In the genomic region with DNA sequence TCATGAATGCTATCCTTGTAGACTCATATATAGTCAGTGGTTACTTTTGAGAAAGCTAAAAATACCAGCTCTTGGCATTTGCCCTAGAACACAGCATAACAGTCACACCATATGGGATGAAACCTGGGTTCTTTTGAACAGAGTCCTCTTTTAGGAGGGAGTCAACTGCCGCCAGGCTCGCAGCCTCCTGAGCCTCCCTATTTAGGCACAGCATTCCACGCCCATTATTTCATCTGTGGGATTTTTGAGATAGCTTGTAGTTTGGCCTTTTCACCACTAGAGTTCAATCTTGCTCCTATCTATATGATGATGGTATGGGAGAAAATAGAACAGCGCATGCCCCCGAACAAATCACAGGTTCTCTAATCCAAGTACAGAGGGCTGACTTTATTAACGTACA, we compare ENCODE assay signal across 9 mouse cellular contexts.
DNase-seq lines count a peak whose midpoint lies in the region; ATAC-seq and TF ChIP-seq lines count a peak whose summit lies in the region.
"Had no signal": no experiment of that assay in that cellular context is flagged by ENCODE, and none has a peak within 500 bp of the region (broad histone marks: within the 10 kb centered on the region; RNA-seq: fewer than 3 reads in every experiment).

No protein-coding gene starts in this region.

- TF ChIP-seq POLR2A in MEL (IDR thresholded peaks at IDR 0.05; ENCODE audit: control insufficient read depth in 1 of 2, insufficient read depth in 1 of 2, low read depth in 1 of 2, low read length in 2 of 2, poor library complexity in 1 of 2) = no peak

- intact Hi-C loops in left cerebral cortex, postnatal 36 days (cut with DNase I) = no loop called here

- TF ChIP-seq CTCF in hindbrain, postnatal 0 days (IDR thresholded peaks at IDR 0.05; ENCODE audit: low read depth) = peak; percentile 68
- peak in 1 of 3 experiments; percentile 23; a peak in 1 of 6 replicates for TF ChIP-seq CTCF in MEL (IDR thresholded peaks at IDR 0.05 in 2 of 3, conservative IDR thresholded peaks at IDR 0.05 in 1 of 3; ENCODE audit: control insufficient read depth in 1 of 3, insufficient read depth in 1 of 3, low read depth in 2 of 3, low read length in 3 of 3, poor library complexity in 1 of 3, severe bottlenecking in 1 of 3)

- peak; percentile 71 for DNase-seq in hindbrain, postnatal 0 days (ENCODE audit: low spot score)
- no peak for DNase-seq in MEL (ENCODE audit: low read depth, low spot score)
- DNase-seq in forebrain, embryonic 14.5 days (ENCODE audit: low spot score) = peak; percentile 70
- peak; percentile 57 to 70 for DNase-seq in left cerebral cortex, postnatal 36 days (ENCODE audit: low spot score in 2 of 2)
- no peak for DNase-seq in kidney, postnatal 36 days
- DNase-seq in kidney, adult 11 months = no peak

- TF ChIP-seq RAD21 in MEL (IDR thresholded peaks at IDR 0.05; ENCODE audit: low read depth, low read length) = peak; percentile 5

- H3K79me2 ChIP-seq in MEL (ENCODE audit: control insufficient read depth, insufficient read depth, low read length, poor library complexity) = no peaks in the 10 kb centered on the region

- WGBS in hindbrain, postnatal 0 days = 30% methylated on average over 6 of the region's 6 CpGs
- 53% methylated on average over 6 of the region's 6 CpGs for WGBS in hindbrain, embryonic 12.5 days
- 42% methylated on average over 6 of the region's 6 CpGs for WGBS in forebrain, embryonic 14.5 days

- H3K27ac ChIP-seq in hindbrain, postnatal 0 days = no peak overlapping the region
- no peak overlapping the region for H3K27ac ChIP-seq in hindbrain, embryonic 12.5 days
- no peak overlapping the region for H3K27ac ChIP-seq in MEL (ENCODE audit: control insufficient read depth, low read depth, low read length)
- H3K27ac ChIP-seq in forebrain, embryonic 14.5 days (ENCODE audit: low read depth, low read length) = no peak overlapping the region

- no peak overlapping the region for H3K9ac ChIP-seq in hindbrain, postnatal 0 days (replicated peaks; ENCODE audit: low read length)
- no peak overlapping the region for H3K9ac ChIP-seq in hindbrain, embryonic 12.5 days
- no peak overlapping the region for H3K9ac ChIP-seq in MEL (ENCODE audit: control insufficient read depth, low read depth, low read length, poor library complexity, severe bottlenecking)
- H3K9ac ChIP-seq in forebrain, embryonic 14.5 days (ENCODE audit: low read length) = no peak overlapping the region

- no peaks in the 10 kb centered on the region for H3K4me1 ChIP-seq in hindbrain, postnatal 0 days (ENCODE audit: insufficient read depth, low read length)
- H3K4me1 ChIP-seq in hindbrain, embryonic 12.5 days = no peaks in the 10 kb centered on the region
- H3K4me1 ChIP-seq in MEL (ENCODE audit: control insufficient read depth in 1 of 2, insufficient read depth in 2 of 2, low read length in 2 of 2) = no peaks in the 10 kb centered on the region
- H3K4me1 ChIP-seq in forebrain, embryonic 14.5 days (ENCODE audit: control insufficient read depth, insufficient read depth, low read length) = no peaks in the 10 kb centered on the region

- H3K4me3 ChIP-seq in hindbrain, postnatal 0 days (ENCODE audit: low read length) = no peak overlapping the region
- no peak overlapping the region for H3K4me3 ChIP-seq in hindbrain, embryonic 12.5 days
- no peak overlapping the region for H3K4me3 ChIP-seq in MEL (ENCODE audit: control insufficient read depth in 1 of 2, insufficient read depth in 1 of 2, low read depth in 2 of 2, low read length in 2 of 2)
- H3K4me3 ChIP-seq in forebrain, embryonic 14.5 days (ENCODE audit: low read depth, low read length) = no peak overlapping the region
- H3K4me3 ChIP-seq: erythroblast, embryonic 14.5 days had no signal

- no peak for TF ChIP-seq EP300 in MEL (IDR thresholded peaks at IDR 0.05; ENCODE audit: low read depth in 1 of 2, low read length in 2 of 2)

- no peaks in the 10 kb centered on the region for H3K27me3 ChIP-seq in hindbrain, postnatal 0 days (ENCODE audit: insufficient read depth, low read length)
- H3K27me3 ChIP-seq in hindbrain, embryonic 12.5 days = no peaks in the 10 kb centered on the region
- H3K27me3 ChIP-seq in MEL (ENCODE audit: control insufficient read depth in 1 of 2, insufficient read depth in 2 of 2, low read length in 2 of 2) = no peaks in the 10 kb centered on the region
- no peaks in the 10 kb centered on the region for H3K27me3 ChIP-seq in forebrain, embryonic 14.5 days (replicated peaks; ENCODE audit: control insufficient read depth, insufficient read depth, low read length)

- no peaks in the 10 kb centered on the region for H3K9me3 ChIP-seq in hindbrain, postnatal 0 days (ENCODE audit: low read length)
- no peaks in the 10 kb centered on the region for H3K9me3 ChIP-seq in hindbrain, embryonic 12.5 days (replicated peaks)
- H3K9me3 ChIP-seq in MEL (replicated peaks; ENCODE audit: insufficient read depth, low read length) = no peaks in the 10 kb centered on the region
- H3K9me3 ChIP-seq in forebrain, embryonic 14.5 days (replicated peaks; ENCODE audit: control insufficient read depth, low read length) = no peaks in the 10 kb centered on the region

- peak; percentile 24; the same call in 1 of the 2 replicates for ATAC-seq in hindbrain, postnatal 0 days
- no peak for ATAC-seq in hindbrain, embryonic 12.5 days (ENCODE audit: low FRiP score)
- 0 out of 2 replicates have a peak, but pooled peaks have one; percentile 29 for ATAC-seq in forebrain, embryonic 14.5 days
- no peak for ATAC-seq in erythroblast, adult 5-6 weeks (replicated peaks; ENCODE audit: low FRiP score, poor library complexity, severe bottlenecking)

- H3K4me2 ChIP-seq in hindbrain, postnatal 0 days (ENCODE audit: low read depth, low read length) = no peak overlapping the region
- H3K4me2 ChIP-seq in hindbrain, embryonic 12.5 days (replicated peaks) = no peak overlapping the region
- H3K4me2 ChIP-seq in forebrain, embryonic 14.5 days (ENCODE audit: low read length) = no peak overlapping the region

- H3K36me3 ChIP-seq in hindbrain, postnatal 0 days (ENCODE audit: insufficient read depth, low read length) = no peaks in the 10 kb centered on the region
- H3K36me3 ChIP-seq in hindbrain, embryonic 12.5 days = no peaks in the 10 kb centered on the region
- no peaks in the 10 kb centered on the region for H3K36me3 ChIP-seq in MEL (ENCODE audit: control insufficient read depth in 1 of 2, insufficient read depth in 2 of 2, low read length in 2 of 2)
- no peaks in the 10 kb centered on the region for H3K36me3 ChIP-seq in forebrain, embryonic 14.5 days (ENCODE audit: control insufficient read depth, insufficient read depth, low read length)

TF ChIP-seq in MEL, 35 proteins besides CTCF, POLR2A, EP300 and RAD21:
- no peak for TF ChIP-seq ZMIZ1 (IDR thresholded peaks at IDR 0.05; ENCODE audit: low read depth, low read length)

Comparison
In these comparisons a context has a peak if more than half of its experiments do, and no peak if none do; other contexts are left out.
1. ATAC-seq: peak in hindbrain, postnatal 0 days (single experiment) and forebrain, embryonic 14.5 days (single experiment); none in hindbrain, embryonic 12.5 days (single experiment) and erythroblast, adult 5-6 weeks (single experiment).
2. DNase-seq: peak in hindbrain, postnatal 0 days (single experiment), forebrain, embryonic 14.5 days (single experiment) and left cerebral cortex, postnatal 36 days (2 of 2); none in MEL (single experiment), kidney, postnatal 36 days (0 of 2) and kidney, adult 11 months (single experiment).